Mouse (Mus musculus): ENCODE data around the gene Arhgap6. TPM values are rescaled to one million over a fixed set of nuclear protein-coding genes. Genes with fewer than 3 reads are reported as not detected.

The Arhgap6 gene
- polyA plus RNA-seq, 1 experiment from 2014 or later = 2.7 TPM

- H3K9ac ChIP-seq = no peak overlapping the region
- peaks cover 11% of the 10 kb centered on the region; the same call in 1 of the 2 replicates for H3K27me3 ChIP-seq
- H3K4me3 ChIP-seq = no peak overlapping the region
- H3K4me1 ChIP-seq = no peaks in the 10 kb centered on the region
- no peak for ATAC-seq (ENCODE audit: insufficient number of reproducible peaks, insufficient read depth, low FRiP score, low TSS enrichment)
- H3K9me3 ChIP-seq = no peaks in the 10 kb centered on the region
- H3K4me2 ChIP-seq (replicated peaks) = no peak overlapping the region
- H3K36me3 ChIP-seq = no peaks in the 10 kb centered on the region
- no peak overlapping the region for H3K27ac ChIP-seq
Observed at GRCm38 (mm10) chrX:169012701-169013100, 217.8 kb downstream of the Arhgap6 start.

GRCm38 (mm10) chrX:169034390-169034789 is 239.5 kb downstream of the Arhgap6 start:
- H3K4me2 ChIP-seq (replicated peaks) = no peak overlapping the region
- no peak for ATAC-seq (ENCODE audit: insufficient number of reproducible peaks, insufficient read depth, low FRiP score, low TSS enrichment)
- peaks cover 17% of the 10 kb centered on the region; the same call in 1 of the 2 replicates for H3K27me3 ChIP-seq
- no peaks in the 10 kb centered on the region for H3K36me3 ChIP-seq
- H3K9me3 ChIP-seq = no peaks in the 10 kb centered on the region
- no peak overlapping the region for H3K9ac ChIP-seq
- WGBS = 100% methylated on average over 1 of the region's 1 CpGs
- no peak overlapping the region for H3K27ac ChIP-seq
- H3K4me1 ChIP-seq = no peaks in the 10 kb centered on the region
- no peak overlapping the region for H3K4me3 ChIP-seq

GRCm38 (mm10) chrX:169036403-169037296 is 241.8 kb downstream of the Arhgap6 start:
- ATAC-seq (ENCODE audit: insufficient number of reproducible peaks, insufficient read depth, low FRiP score, low TSS enrichment) = peak; percentile 84
- H3K27ac ChIP-seq = no peak overlapping the region
- H3K4me3 ChIP-seq = peak overlapping the region; percentile 33
- no peaks in the 10 kb centered on the region for H3K4me1 ChIP-seq
- H3K36me3 ChIP-seq = no peaks in the 10 kb centered on the region
- 23% methylated on average over 32 of the region's 32 CpGs for WGBS
- peak overlapping the region; percentile 7; the same call in 1 of the 2 replicates for H3K9ac ChIP-seq
- H3K27me3 ChIP-seq = peaks cover 12% of the 10 kb centered on the region; the same call in 1 of the 2 replicates
- no peaks in the 10 kb centered on the region for H3K9me3 ChIP-seq
- H3K4me2 ChIP-seq (replicated peaks) = peak overlapping the region; percentile 60

- Histone ChIP-seq H3K27ac (no peak overlapping the region), H3K36me3 (no peaks in the 10 kb centered on the region), H3K4me2 (replicated peaks) (no peak overlapping the region), H3K9ac (no peak overlapping the region), H3K27me3 (peaks cover 12% of the 10 kb centered on the region; the same call in 1 of the 2 replicates), H3K4me1 (no peaks in the 10 kb centered on the region), H3K9me3 (no peaks in the 10 kb centered on the region), H3K4me3 (no peak overlapping the region)
- 53% methylated on average over 4 of the region's 4 CpGs for WGBS
- ATAC-seq (ENCODE audit: insufficient number of reproducible peaks, insufficient read depth, low FRiP score, low TSS enrichment) = no peak
Observed at GRCm38 (mm10) chrX:169037401-169037800, 242.5 kb downstream of the Arhgap6 start.

- Histone ChIP-seq H3K27me3 (no peaks in the 10 kb centered on the region), H3K4me1 (no peaks in the 10 kb centered on the region), H3K9me3 (no peaks in the 10 kb centered on the region), H3K4me3 (no peak overlapping the region), H3K36me3 (no peaks in the 10 kb centered on the region), H3K9ac (no peak overlapping the region), H3K27ac (no peak overlapping the region), H3K4me2 (replicated peaks) (no peak overlapping the region)
- ATAC-seq (ENCODE audit: insufficient number of reproducible peaks, insufficient read depth, low FRiP score, low TSS enrichment) = no peak
- WGBS = 75% methylated on average over 1 of the region's 1 CpGs
Observed at GRCm38 (mm10) chrX:169043872-169044271, 249.0 kb downstream of the Arhgap6 start.

GRCm38 (mm10) chrX:169047595-169047994 is 252.7 kb downstream of the Arhgap6 start:
- H3K4me3 ChIP-seq = no peak overlapping the region
- no peaks in the 10 kb centered on the region for H3K36me3 ChIP-seq
- no peaks in the 10 kb centered on the region for H3K27me3 ChIP-seq
- H3K4me2 ChIP-seq (replicated peaks) = no peak overlapping the region
- 55% methylated on average over 3 of the region's 3 CpGs for whole genome bisulfite sequencing
- ATAC-seq (ENCODE audit: insufficient number of reproducible peaks, insufficient read depth, low FRiP score, low TSS enrichment) = no peak
- no peak overlapping the region for H3K27ac ChIP-seq
- no peaks in the 10 kb centered on the region for H3K9me3 ChIP-seq
- H3K4me1 ChIP-seq = no peaks in the 10 kb centered on the region
- no peak overlapping the region for H3K9ac ChIP-seq

- no peak overlapping the region for H3K4me2 ChIP-seq (replicated peaks)
- no peak overlapping the region for H3K9ac ChIP-seq
- ATAC-seq (ENCODE audit: insufficient number of reproducible peaks, insufficient read depth, low FRiP score, low TSS enrichment) = no peak
- H3K4me1 ChIP-seq = no peaks in the 10 kb centered on the region
- no peak overlapping the region for H3K4me3 ChIP-seq
- no peak overlapping the region for H3K27ac ChIP-seq
- no peaks in the 10 kb centered on the region for H3K27me3 ChIP-seq
- no peaks in the 10 kb centered on the region for H3K9me3 ChIP-seq
- no peaks in the 10 kb centered on the region for H3K36me3 ChIP-seq
Observed at GRCm38 (mm10) chrX:169049550-169049949, 254.7 kb downstream of the Arhgap6 start.

GRCm38 (mm10) chrX:169053907-169054476 is 259.1 kb downstream of the Arhgap6 start:
- Histone ChIP-seq H3K4me2 (replicated peaks) (no peak overlapping the region), H3K27ac (no peak overlapping the region), H3K36me3 (no peaks in the 10 kb centered on the region), H3K9ac (no peak overlapping the region), H3K4me3 (no peak overlapping the region), H3K4me1 (no peaks in the 10 kb centered on the region), H3K27me3 (no peaks in the 10 kb centered on the region), H3K9me3 (no peaks in the 10 kb centered on the region)
- no peak for ATAC-seq (ENCODE audit: insufficient number of reproducible peaks, insufficient read depth, low FRiP score, low TSS enrichment)
- WGBS = 40% methylated on average over 5 of the region's 5 CpGs

- Histone ChIP-seq H3K36me3 (no peaks in the 10 kb centered on the region), H3K9ac (no peak overlapping the region), H3K27ac (no peak overlapping the region), H3K27me3 (no peaks in the 10 kb centered on the region), H3K4me2 (replicated peaks) (no peak overlapping the region), H3K4me3 (no peak overlapping the region), H3K9me3 (no peaks in the 10 kb centered on the region), H3K4me1 (no peaks in the 10 kb centered on the region)
- no peak for ATAC-seq (ENCODE audit: insufficient number of reproducible peaks, insufficient read depth, low FRiP score, low TSS enrichment)
Observed at GRCm38 (mm10) chrX:169062555-169062954, 267.7 kb downstream of the Arhgap6 start.

GRCm38 (mm10) chrX:169065298-169065697 is 270.4 kb downstream of the Arhgap6 start:
- Histone ChIP-seq H3K27me3 (no peaks in the 10 kb centered on the region), H3K9me3 (no peaks in the 10 kb centered on the region), H3K4me1 (no peaks in the 10 kb centered on the region), H3K9ac (no peak overlapping the region), H3K27ac (no peak overlapping the region), H3K4me2 (replicated peaks) (no peak overlapping the region), H3K36me3 (no peaks in the 10 kb centered on the region), H3K4me3 (no peak overlapping the region)
- ATAC-seq (ENCODE audit: insufficient number of reproducible peaks, insufficient read depth, low FRiP score, low TSS enrichment) = no peak
- 73% methylated on average over 3 of the region's 3 CpGs for WGBS

GRCm38 (mm10) chrX:169065922-169066321 is 271.0 kb downstream of the Arhgap6 start:
- Histone ChIP-seq H3K4me3 (no peak overlapping the region), H3K27me3 (no peaks in the 10 kb centered on the region)
- ATAC-seq (ENCODE audit: insufficient number of reproducible peaks, insufficient read depth, low FRiP score, low TSS enrichment) = no peak

GRCm38 (mm10) chrX:169075020-169075419 is 280.1 kb downstream of the Arhgap6 start:
- 66% methylated on average over 2 of the region's 2 CpGs for WGBS
- Histone ChIP-seq H3K4me2 (replicated peaks) (no peak overlapping the region), H3K4me1 (no peaks in the 10 kb centered on the region), H3K9ac (no peak overlapping the region), H3K27me3 (0 out of 2 replicates have a peak, but pooled peaks cover 3% of the 10 kb centered on the region), H3K27ac (no peak overlapping the region), H3K4me3 (no peak overlapping the region), H3K9me3 (no peaks in the 10 kb centered on the region), H3K36me3 (no peaks in the 10 kb centered on the region)
- ATAC-seq (ENCODE audit: insufficient number of reproducible peaks, insufficient read depth, low FRiP score, low TSS enrichment) = no peak

More at GRCm38 (mm10) chrX:169065922-169066321, 271.0 kb downstream of the Arhgap6 start:
- Histone ChIP-seq H3K36me3 (no peaks in the 10 kb centered on the region), H3K9me3 (no peaks in the 10 kb centered on the region), H3K27ac (no peak overlapping the region), H3K4me2 (replicated peaks) (no peak overlapping the region), H3K4me1 (no peaks in the 10 kb centered on the region), H3K9ac (no peak overlapping the region)
- 84% methylated on average over 1 of the region's 1 CpGs for WGBS

Data from embryonic facial prominence, embryonic 12.5 days (tissue).